Mouse (Mus musculus) embryonic fibroblast, embryonic 13.5 days (primary cell): Measurements from ENCODE around the gene Ltbp1.

ENCODE experiments used
- CTCF ChIP-seq: IDR thresholded peaks from 2 replicates; pipeline ENCODE4 v1.5.1; 2011; ENCODE audit warnings: mild to moderate bottlenecking, control low read depth, low read length, moderate library complexity, borderline replicate concordance; ENCODE audit not compliant: insufficient read depth
- POLR2A ChIP-seq: IDR thresholded peaks from 2 replicates; pipeline ENCODE4 v1.6.1; 2011; ENCODE audit warnings: low read depth, mild to moderate bottlenecking, control low read depth, low read length, moderate library complexity

DNA sequence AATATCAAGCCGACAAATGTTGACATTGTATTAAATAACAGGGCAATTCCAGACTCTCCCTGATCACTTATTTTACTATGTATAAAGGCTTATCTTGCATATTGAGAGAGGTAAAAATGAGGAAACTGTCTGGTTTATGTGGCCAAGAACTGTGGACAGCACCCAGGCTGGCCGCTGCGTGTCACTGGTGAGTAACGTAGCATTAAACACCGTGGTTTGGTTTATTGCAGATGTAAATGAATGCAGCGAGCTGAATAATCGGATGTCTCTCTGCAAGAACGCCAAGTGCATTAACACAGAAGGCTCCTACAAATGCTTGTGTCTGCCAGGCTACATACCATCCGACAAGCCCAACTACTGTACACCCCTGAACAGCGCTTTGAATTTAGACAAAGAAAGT lies 384.8 kb downstream of the Ltbp1 start:
- TF ChIP-seq POLR2A (no peak), CTCF (no peak)
